Mouse (Mus musculus) heart, adult 2 months (tissue): Measurements from ENCODE around the gene Calm3.

Experiments used
- CTCF ChIP-seq: fragments of 200-600 bp; IDR thresholded peaks from 2 replicates; pipeline ENCODE4 v1.8.1; 2022; ENCODE audit warnings: antibody characterized with exemption, mild to moderate bottlenecking, moderate library complexity
- EP300 ChIP-seq: fragments of 200-500 bp; IDR thresholded peaks from 2 replicates; pipeline ENCODE4 v1.6.1; 2011; ENCODE audit warnings: low read depth, low read length, control low read depth; ENCODE audit not compliant: insufficient read depth

DNA sequence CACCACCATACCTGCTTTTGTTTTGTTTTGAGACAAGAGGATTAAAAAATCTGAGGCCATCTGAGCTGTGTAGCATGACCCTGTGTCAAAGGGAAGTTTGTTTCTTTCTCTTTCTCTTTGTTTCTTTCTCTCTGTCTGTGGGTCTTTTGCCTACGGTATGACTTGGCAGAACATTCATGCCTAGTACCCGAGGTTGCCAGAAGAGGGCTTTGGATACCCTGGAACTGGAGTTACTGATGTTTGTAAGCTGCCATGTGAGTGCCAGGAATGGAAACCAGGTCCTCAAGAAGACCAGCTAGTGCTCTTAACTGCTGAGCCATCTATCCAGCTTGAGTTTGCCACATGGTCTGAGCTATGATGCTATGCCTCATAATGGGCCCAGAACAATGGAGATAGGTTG, 4.4 kb upstream of the Calm3 start:
- no peak for TF ChIP-seq EP300
- TF ChIP-seq CTCF, result no peak
